Mouse (Mus musculus) kidney, postnatal 0 days (tissue): ENCODE measurements around the gene Zbtb25. TPM values are rescaled to one million over a fixed set of nuclear protein-coding genes. Genes with fewer than 3 reads are reported as not detected.

ENCODE experiments used
- ATAC-seq: fragments of 200-750 bp; cut with Nextera tagmentation; replicated peaks from 2 replicates; pipeline ENCODE4 v1.8.0; 2017; ENCODE audit warnings: low read depth, moderate number of reproducible peaks, moderate TSS enrichment, moderate library complexity; ENCODE audit not compliant: low FRiP score
- DNase-seq: peaks from one replicate; pipeline ENCODE4 v3.0.0-alpha.2; 2016; ENCODE audit warnings: low spot score
- H3K27ac ChIP-seq: fragments of 300-500 bp; sonication (generic); 2 replicates; pipeline ENCODE4 v1.5.1; 2014; ENCODE audit warnings: mild to moderate bottlenecking
- H3K27me3 ChIP-seq: fragments of 300-500 bp; sonication (generic); 2 replicates; pipeline ENCODE4 v1.6.1; 2014; ENCODE audit warnings: low read length, mixed read lengths; ENCODE audit not compliant: insufficient read depth
- H3K36me3 ChIP-seq: fragments of 300-500 bp; sonication (generic); 2 replicates; pipeline ENCODE4 v1.6.1; 2014; ENCODE audit warnings: low read length, mixed read lengths; ENCODE audit not compliant: insufficient read depth
- H3K4me1 ChIP-seq: fragments of 300-500 bp; sonication (generic); replicated peaks from 2 replicates; pipeline ENCODE4 v1.6.1; 2014; ENCODE audit warnings: antibody characterized with exemption, low read length, mixed read lengths; ENCODE audit not compliant: insufficient read depth
- H3K4me2 ChIP-seq: fragments of 300-500 bp; sonication (generic); 2 replicates; pipeline ENCODE4 v1.6.1; 2014; ENCODE audit warnings: mild to moderate bottlenecking, low read length, moderate library complexity, mixed read lengths
- H3K4me3 ChIP-seq: fragments of 300-500 bp; sonication (generic); replicated peaks from 2 replicates; pipeline ENCODE4 v1.5.1; 2014; ENCODE audit warnings: low read depth, low read length
- H3K9ac ChIP-seq: fragments of 300-500 bp; sonication (generic); 2 replicates; pipeline ENCODE4 v1.6.1; 2014; ENCODE audit warnings: low read depth, low read length
- H3K9me3 ChIP-seq: fragments of 300-500 bp; sonication (generic); replicated peaks from 2 replicates; pipeline ENCODE4 v1.6.1; 2016; ENCODE audit warnings: low read length, inconsistent platforms, mixed read lengths
- CTCF ChIP-seq: IDR thresholded peaks from 2 replicates; pipeline ENCODE4 v1.5.1; 2016; ENCODE audit warnings: antibody characterized with exemption, low read depth, mild to moderate bottlenecking, moderate library complexity
- WGBS: fragments of 180-500 bp; shearing (Covaris S2); extraction: QIAGEN DNeasy Blood & Tissue Kit; methylation state at CpG from one replicate; pipeline ENCODE4 v1.1.7; 2014; 5-methylcytosine and 5-hydroxymethylcytosine counted together
- polyA plus RNA-seq: library from polyadenylated mRNA; unstranded; fragments of >200 nt; fragmentation: Nextera tagmentation; extraction: Ambion mirVana; gene quantifications from 2 replicates; pipeline ENCODE4 v1.2.1, GENCODE M21; 2015

Zbtb25 gene
- polyA plus RNA-seq, 1 experiment from 2014 or later, result 13.2 TPM

- no peak for TF ChIP-seq CTCF
- no peaks in the 10 kb centered on the region for H3K9me3 ChIP-seq
- peak overlapping the region; percentile 99 for H3K9ac ChIP-seq
- H3K27ac ChIP-seq, result no peak overlapping the region
- H3K36me3 ChIP-seq, result no peaks in the 10 kb centered on the region
- 10% methylated on average over 9 of the region's 9 CpGs for WGBS
- no peak for DNase-seq
- peaks cover 24% of the 10 kb centered on the region for H3K4me1 ChIP-seq
- ATAC-seq, result no peak
- no peaks in the 10 kb centered on the region for H3K27me3 ChIP-seq
- peak overlapping the region; percentile 95 for H3K4me3 ChIP-seq
- H3K4me2 ChIP-seq, result peak overlapping the region; percentile 71
Observed at GRCm38 (mm10) chr12:76368201-76368789, 1.1 kb downstream of the Zbtb25 start.

- ATAC-seq (no peak), DNase-seq (peak; percentile 71)
- no peaks in the 10 kb centered on the region for H3K36me3 ChIP-seq
- H3K9me3 ChIP-seq, result no peaks in the 10 kb centered on the region
- peak overlapping the region; percentile 54 for H3K27ac ChIP-seq
- no peaks in the 10 kb centered on the region for H3K27me3 ChIP-seq
- no peak for TF ChIP-seq CTCF
- WGBS, result 12% methylated on average over 14 of the region's 14 CpGs
- H3K4me3 ChIP-seq, result peak overlapping the region; percentile 2; the same call in 1 of the 2 replicates
- H3K9ac ChIP-seq, result no peak overlapping the region
- peak overlapping the region; percentile 71 for H3K4me2 ChIP-seq
- peaks cover 23% of the 10 kb centered on the region for H3K4me1 ChIP-seq
Observed at GRCm38 (mm10) chr12:76367096-76367995, 2.1 kb downstream of the Zbtb25 start.

GRCm38 (mm10) chr12:76366276-76366675, 3.1 kb downstream of the Zbtb25 start:
- H3K4me1 ChIP-seq, result peaks cover 16% of the 10 kb centered on the region; the same call in 1 of the 2 replicates
- H3K4me3 ChIP-seq, result no peak overlapping the region
- 74% methylated on average over 3 of the region's 3 CpGs for WGBS
- H3K9me3 ChIP-seq, result no peaks in the 10 kb centered on the region
- TF ChIP-seq CTCF, result no peak
- H3K27ac ChIP-seq, result no peak overlapping the region
- no peak overlapping the region for H3K4me2 ChIP-seq
- DNase-seq (no peak), ATAC-seq (no peak)
- no peak overlapping the region for H3K9ac ChIP-seq
- H3K36me3 ChIP-seq, result no peaks in the 10 kb centered on the region
- H3K27me3 ChIP-seq, result no peaks in the 10 kb centered on the region

GRCm38 (mm10) chr12:76362303-76362676, 7.1 kb downstream of the Zbtb25 start:
- 80% methylated on average over 9 of the region's 9 CpGs for WGBS
- ATAC-seq (no peak), DNase-seq (no peak)
- no peak for TF ChIP-seq CTCF
- no peak overlapping the region for H3K4me3 ChIP-seq
- H3K36me3 ChIP-seq, result no peaks in the 10 kb centered on the region
- H3K4me1 ChIP-seq, result peaks cover 4% of the 10 kb centered on the region; the same call in 1 of the 2 replicates
- H3K9ac ChIP-seq, result no peak overlapping the region
- no peak overlapping the region for H3K4me2 ChIP-seq
- H3K27me3 ChIP-seq, result no peaks in the 10 kb centered on the region
- H3K9me3 ChIP-seq, result no peaks in the 10 kb centered on the region
- H3K27ac ChIP-seq, result no peak overlapping the region

- Histone ChIP-seq H3K9me3 (no peaks in the 10 kb centered on the region), H3K9ac (no peak overlapping the region), H3K27ac (no peak overlapping the region), H3K27me3 (no peaks in the 10 kb centered on the region), H3K4me1 (no peaks in the 10 kb centered on the region), H3K4me2 (no peak overlapping the region), H3K4me3 (no peak overlapping the region), H3K36me3 (no peaks in the 10 kb centered on the region)
- ATAC-seq (no peak), DNase-seq (peak; percentile 53)
- TF ChIP-seq CTCF, result no peak
- WGBS, result 45% methylated on average over 9 of the region's 9 CpGs
Observed at GRCm38 (mm10) chr12:76361405-76362302, 7.7 kb downstream of the Zbtb25 start.

- no peak for ATAC-seq
- WGBS, result 64% methylated on average over 1 of the region's 1 CpGs
- TF ChIP-seq CTCF, result no peak
Observed at GRCm38 (mm10) chr12:76360868-76361267, 8.5 kb downstream of the Zbtb25 start.

More at GRCm38 (mm10) chr12:76360868-76361267, 8.5 kb downstream of the Zbtb25 start:
- H3K4me3 ChIP-seq, result no peak overlapping the region
- H3K4me1 ChIP-seq, result no peaks in the 10 kb centered on the region
- no peak overlapping the region for H3K4me2 ChIP-seq
- H3K9me3 ChIP-seq, result no peaks in the 10 kb centered on the region
- no peaks in the 10 kb centered on the region for H3K27me3 ChIP-seq
- no peak for DNase-seq
- no peaks in the 10 kb centered on the region for H3K36me3 ChIP-seq
- no peak overlapping the region for H3K9ac ChIP-seq
- no peak overlapping the region for H3K27ac ChIP-seq
